8 mouse cellular contexts compared by ENCODE assay signal in the genomic region with DNA sequence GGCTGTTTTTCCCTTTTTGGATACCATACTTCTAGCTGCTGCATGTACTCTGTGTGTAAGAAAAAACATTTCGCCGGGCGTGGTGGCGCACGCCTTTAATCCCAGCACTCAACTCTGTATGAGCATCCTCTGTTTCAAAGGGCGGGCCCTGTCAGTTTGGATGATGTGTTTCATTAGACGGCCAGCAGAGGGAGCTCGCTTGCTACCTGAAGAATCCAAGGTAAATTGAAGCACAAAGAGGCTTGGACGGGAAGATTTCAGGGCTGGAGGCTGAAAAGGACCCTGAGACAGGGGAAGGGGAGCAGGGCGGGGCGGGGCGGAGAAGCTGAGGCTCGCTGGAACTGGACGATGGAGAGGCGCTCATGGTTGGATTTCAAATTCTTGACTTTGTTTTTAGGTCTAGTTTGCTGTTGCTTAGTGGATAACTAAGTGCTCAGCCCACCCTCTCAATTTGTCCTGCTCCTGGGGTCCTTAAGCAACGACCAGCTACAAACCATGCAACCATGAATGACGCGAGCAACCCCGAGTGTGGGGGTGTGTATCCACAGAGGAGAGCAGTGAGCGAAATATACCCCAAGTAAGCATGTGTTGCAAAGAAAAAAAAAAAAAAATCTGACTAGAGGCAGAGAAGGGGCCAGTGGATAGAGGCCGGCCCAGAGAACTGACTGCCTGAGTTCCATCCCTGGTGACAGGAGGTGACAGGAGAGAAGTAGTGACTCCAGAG. TPM values are rescaled to one million over a fixed set of nuclear protein-coding genes. Genes with fewer than 3 reads are reported as not detected.
A peak's percentile ranks its signal among the peaks of the same experiment; 100 is the strongest.
DNase-seq lines count a peak whose midpoint lies in the region; ATAC-seq lines count a peak whose summit lies in the region.

No protein-coding gene starts in this region.

- no peaks in the 10 kb centered on the region for H3K36me3 ChIP-seq in hindbrain, embryonic 12.5 days

- H3K27me3 ChIP-seq in hindbrain, embryonic 12.5 days, result no peaks in the 10 kb centered on the region

- DNase-seq in NIH3T3 (ENCODE audit: low read depth), result peak; percentile 94
- peak; percentile 78 for DNase-seq in cerebellum, adult 9-10 months
- DNase-seq in layer of hippocampus, adult 9-11 months, result peak; percentile 85
- peak; percentile 84 for DNase-seq in lung, postnatal 14 days
- peak; percentile 92 for DNase-seq in retina, embryonic 14.5 days (ENCODE audit: low spot score)
- peak; percentile 77 for DNase-seq in thymus, postnatal 25 days

- peak overlapping the region; percentile 8; the same call in 1 of the 2 replicates for H3K9ac ChIP-seq in hindbrain, embryonic 12.5 days

- H3K4me3 ChIP-seq in hindbrain, embryonic 12.5 days, result no peak overlapping the region

- H3K4me2 ChIP-seq in hindbrain, embryonic 12.5 days (replicated peaks), result peak overlapping the region; percentile 38

- H3K4me1 ChIP-seq in hindbrain, embryonic 12.5 days, result no peaks in the 10 kb centered on the region; the same call in 1 of the 2 replicates

- WGBS in hindbrain, embryonic 12.5 days, result 15% methylated on average over 21 of the region's 21 CpGs

- H3K9me3 ChIP-seq in hindbrain, embryonic 12.5 days (replicated peaks), result no peaks in the 10 kb centered on the region

- H3K27ac ChIP-seq in hindbrain, embryonic 12.5 days, result no peak overlapping the region; the same call in 1 of the 2 replicates

- ATAC-seq in frontal cortex, adult (ENCODE audit: low TSS enrichment), result peak; percentile 89
- ATAC-seq in hindbrain, embryonic 12.5 days (ENCODE audit: low FRiP score), result peak; percentile 53

RNA-seq across cellular contexts. Expression of a gene that starts 31.6 kb away (rescaled TPM):
- 873 and 904 TPM in 2 replicates for polyA plus RNA-seq in hindbrain, embryonic 12.5 days (2016; fragmentation: Nextera tagmentation; extraction: Ambion mirVana)
